Mouse (Mus musculus) right cerebral cortex, postnatal 14 days (tissue): ENCODE results near the gene Olfr1450.
"Not testable (repeated sequence)": the region's sequence is repeated elsewhere in the genome, so short reads cannot be mapped to it uniquely, and the experiment has no call there.

Experiments
- DNase-seq: peaks from one replicate; pipeline ENCODE4 v3.0.0; 2022

The Olfr1450 gene

GRCm38 (mm10) chr19:12949958-12950357, at the start of gene Olfr1450:
Olfr1450 (plus strand) TSS chr19:12950258.
- DNase-seq = no peak

- no peak for DNase-seq
Measured at GRCm38 (mm10) chr19:12903643-12904042, 46.4 kb upstream of the Olfr1450 start, which contains the start of gene Olfr1447. Olfr1447 (minus strand) TSS chr19:12903743.

- no peak for DNase-seq
Measured at GRCm38 (mm10) chr19:12924319-12924718, 25.7 kb upstream of the Olfr1450 start, which contains the start of gene Olfr1448. Olfr1448 (minus strand) TSS chr19:12924419.

- no peak for DNase-seq
Measured at GRCm38 (mm10) chr19:12930540-12930939, 19.5 kb upstream of the Olfr1450 start, which contains the start of gene Olfr1449. Olfr1449 (plus strand) TSS chr19:12930840.

GRCm38 (mm10) chr19:12970082-12970481, 20.0 kb downstream of the Olfr1450 start:
- not testable (repeated sequence) for DNase-seq

GRCm38 (mm10) chr19:12992316-12992715, 42.3 kb downstream of the Olfr1450 start:
- not testable (repeated sequence) for DNase-seq

GRCm38 (mm10) chr19:12994714-12995113, 44.7 kb downstream of the Olfr1450 start, which contains the start of gene Olfr1451:
Olfr1451 (plus strand) TSS chr19:12995014.
- no peak for DNase-seq
